Mouse (Mus musculus) intestine, embryonic 16.5 days (tissue): ENCODE measurements around the gene Acnat1. TPM values are rescaled to one million over a fixed set of nuclear protein-coding genes. Genes with fewer than 3 reads are reported as not detected.

Source experiments
- polyA plus RNA-seq: library from polyadenylated mRNA; unstranded; fragments of >200 nt; fragmentation: Nextera tagmentation; extraction: Ambion mirVana; gene quantifications from 2 replicates; pipeline ENCODE4 v1.2.1, GENCODE M21; 2015

Gene Acnat1
- polyA plus RNA-seq, 1 experiment from 2014 or later: 6.8 TPM

Other genes starting within 250 kb of the Acnat1 start
- gene Acnat2, start 65.8 kb downstream of the Acnat1 start, polyA plus RNA-seq: not detected in 2 replicates
- gene Baat, start 32.6 kb upstream of the Acnat1 start, polyA plus RNA-seq: 0.20 and 0.53 TPM in 2 replicates
- 90.7 and 98.9 TPM in 2 replicates for gene Mrpl50, start 47.2 kb upstream of the Acnat1 start, polyA plus RNA-seq
- gene Zfp189, start 47.3 kb upstream of the Acnat1 start, polyA plus RNA-seq: 4.4 and 4.8 TPM in 2 replicates
- 572 and 696 TPM in 2 replicates for gene Aldob, start 75.6 kb upstream of the Acnat1 start, polyA plus RNA-seq
- 21.5 and 22.6 TPM in 2 replicates for gene Tmem246, start 124.0 kb upstream of the Acnat1 start, polyA plus RNA-seq
- 24.4 and 25.7 TPM in 2 replicates for gene Rnf20, start 158.1 kb upstream of the Acnat1 start, polyA plus RNA-seq
- 0.07 and 0.09 TPM in 2 replicates for gene Ppp3r2, start 208.1 kb upstream of the Acnat1 start, polyA plus RNA-seq